Mouse (Mus musculus): ENCODE measurements around the gene Rps6kc1. TPM values are rescaled to one million over a fixed set of nuclear protein-coding genes. Genes with fewer than 3 reads are reported as not detected.

Rps6kc1 gene
- polyA plus RNA-seq, 1 experiment from 2014 or later = 10.7 TPM

DNA sequence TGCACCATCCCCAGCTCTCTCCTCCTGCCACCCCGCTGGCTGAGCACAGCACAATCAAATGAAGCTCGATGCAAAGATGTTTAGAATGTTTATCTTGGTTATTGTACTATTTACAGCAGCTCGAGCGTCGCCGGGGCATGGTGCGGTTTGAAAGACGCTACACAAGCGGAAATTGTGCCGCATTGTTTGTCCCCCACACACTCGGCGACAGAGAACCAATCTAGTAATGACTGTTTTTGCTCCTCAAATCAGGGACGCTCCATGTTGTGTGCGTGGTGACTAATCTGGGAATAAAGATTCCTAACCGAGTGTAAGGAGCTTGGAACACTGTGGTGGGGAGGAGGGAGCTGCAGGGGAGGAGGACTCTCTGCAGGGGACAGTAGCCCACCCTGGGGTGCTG lies 250.3 kb downstream of the Rps6kc1 start:
- Histone ChIP-seq H3K4me2 (ENCODE audit: low read length) (no peak overlapping the region), H3K27me3 (ENCODE audit: control insufficient read depth, insufficient read depth, low read length) (no peaks in the 10 kb centered on the region), H3K4me3 (ENCODE audit: control insufficient read depth in 1 of 2, insufficient read depth in 1 of 2, low read depth in 1 of 2, low read length in 2 of 2) (no peak overlapping the region), H3K36me3 (ENCODE audit: control insufficient read depth, insufficient read depth, low read length) (no peaks in the 10 kb centered on the region), H3K4me1 (ENCODE audit: control insufficient read depth in 2 of 2, insufficient read depth in 2 of 2, low read length in 2 of 2) (peaks cover 19 to 38% of the 10 kb centered on the region in 2 experiments), H3K9me3 (ENCODE audit: control insufficient read depth, low read length) (no peaks in the 10 kb centered on the region), H3K27ac (replicated peaks in 1 of 2; ENCODE audit: control insufficient read depth in 1 of 2, insufficient read depth in 1 of 2, low read depth in 2 of 2, low read length in 2 of 2) (peak overlapping the region in 1 of 2 experiments; percentile 14; a peak in 1 of 4 replicates), H3K9ac (ENCODE audit: low read length) (no peak overlapping the region)
- ATAC-seq (ENCODE audit: insufficient number of reproducible peaks, insufficient read depth, low FRiP score, low read depth) = no peak
- 73% methylated on average over 15 of the region's 15 CpGs for WGBS

DNA sequence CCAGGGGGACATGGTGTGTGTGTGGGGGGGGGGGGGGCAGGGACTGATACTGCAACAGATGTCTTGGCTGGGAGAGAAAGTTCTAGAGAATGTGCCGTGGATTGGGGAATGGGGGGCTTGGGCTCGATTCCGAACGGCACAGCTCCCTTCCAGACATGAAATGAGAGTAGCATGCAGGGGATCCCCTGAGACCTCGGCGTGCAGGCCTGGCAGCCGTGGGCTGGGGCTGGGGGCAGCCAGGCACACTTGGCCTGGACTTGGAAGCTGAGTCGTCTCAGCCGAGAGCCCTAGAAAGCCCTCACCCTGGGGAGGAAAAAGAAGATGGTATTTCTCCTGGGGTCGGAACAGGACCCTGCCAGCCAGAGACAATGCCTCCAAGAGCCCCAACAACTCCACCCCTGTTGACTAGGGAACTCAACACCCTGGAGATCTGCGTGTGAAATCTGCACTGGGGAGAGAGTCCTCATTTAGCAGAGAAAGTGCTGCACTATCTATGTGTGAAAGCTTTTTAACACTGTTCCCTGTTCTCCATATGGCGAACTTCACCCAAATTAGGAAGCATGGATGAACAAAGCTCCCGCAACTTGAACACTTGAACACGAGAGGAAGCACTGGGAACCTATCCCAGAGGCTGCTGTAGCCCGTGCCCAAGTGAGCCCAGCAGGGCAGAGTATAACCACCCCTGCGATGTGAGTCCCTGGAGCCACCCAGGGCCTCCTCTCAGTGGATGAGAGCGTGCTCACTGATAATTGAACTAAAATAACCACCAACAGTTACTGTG lies 251.7 kb downstream of the Rps6kc1 start:
- WGBS = 58% methylated on average over 17 of the region's 17 CpGs
- H3K27ac ChIP-seq (replicated peaks in 1 of 2; ENCODE audit: control insufficient read depth in 1 of 2, insufficient read depth in 1 of 2, low read depth in 2 of 2, low read length in 2 of 2) = peak overlapping the region; percentile 6 to 10; a peak in 2 of 4 replicates
- no peak overlapping the region for H3K4me2 ChIP-seq (ENCODE audit: low read length)
- peaks cover 19 to 43% of the 10 kb centered on the region in 2 experiments for H3K4me1 ChIP-seq (ENCODE audit: control insufficient read depth in 2 of 2, insufficient read depth in 2 of 2, low read length in 2 of 2)
- peak; percentile 27; the same call in 1 of the 2 replicates for ATAC-seq (ENCODE audit: insufficient number of reproducible peaks, insufficient read depth, low FRiP score, low read depth)
- H3K9me3 ChIP-seq (ENCODE audit: control insufficient read depth, low read length) = no peaks in the 10 kb centered on the region
- no peak overlapping the region for H3K4me3 ChIP-seq (ENCODE audit: control insufficient read depth in 1 of 2, insufficient read depth in 1 of 2, low read depth in 1 of 2, low read length in 2 of 2)
- no peak overlapping the region; the same call in 1 of the 2 replicates for H3K9ac ChIP-seq (ENCODE audit: low read length)
- H3K36me3 ChIP-seq (ENCODE audit: control insufficient read depth, insufficient read depth, low read length) = no peaks in the 10 kb centered on the region
- H3K27me3 ChIP-seq (ENCODE audit: control insufficient read depth, insufficient read depth, low read length) = no peaks in the 10 kb centered on the region

DNA sequence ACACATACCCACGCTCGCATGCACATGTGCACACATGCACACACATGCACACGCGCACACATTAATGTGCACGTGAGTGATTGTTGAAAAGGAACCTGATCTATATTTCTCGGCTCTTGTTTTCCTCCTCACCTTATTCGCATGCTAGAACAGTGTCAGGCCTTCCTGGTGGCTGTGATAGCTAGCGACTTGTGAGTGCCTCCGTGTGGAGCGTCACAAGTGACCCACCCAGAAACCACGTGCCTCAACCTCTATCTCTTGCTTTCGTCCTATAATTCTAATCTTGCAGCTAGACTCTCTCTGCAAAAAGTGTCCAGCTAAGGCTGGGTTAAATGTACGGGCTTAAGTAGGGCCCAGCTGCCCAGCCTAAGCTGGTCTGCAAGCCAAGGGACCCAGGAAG lies 253.3 kb downstream of the Rps6kc1 start:
- Histone ChIP-seq H3K4me1 (ENCODE audit: control insufficient read depth in 2 of 2, insufficient read depth in 2 of 2, low read length in 2 of 2) (peaks cover 19 to 35% of the 10 kb centered on the region in 2 experiments), H3K27ac (replicated peaks in 1 of 2; ENCODE audit: control insufficient read depth in 1 of 2, insufficient read depth in 1 of 2, low read depth in 2 of 2, low read length in 2 of 2) (no peak overlapping the region), H3K27me3 (ENCODE audit: control insufficient read depth, insufficient read depth, low read length) (no peaks in the 10 kb centered on the region), H3K9ac (ENCODE audit: low read length) (no peak overlapping the region), H3K36me3 (ENCODE audit: control insufficient read depth, insufficient read depth, low read length) (no peaks in the 10 kb centered on the region), H3K4me3 (ENCODE audit: control insufficient read depth in 1 of 2, insufficient read depth in 1 of 2, low read depth in 1 of 2, low read length in 2 of 2) (no peak overlapping the region), H3K9me3 (ENCODE audit: control insufficient read depth, low read length) (no peaks in the 10 kb centered on the region), H3K4me2 (ENCODE audit: low read length) (no peak overlapping the region)
- WGBS = 90% methylated on average over 13 of the region's 13 CpGs
- ATAC-seq (ENCODE audit: insufficient number of reproducible peaks, insufficient read depth, low FRiP score, low read depth) = no peak

DNA sequence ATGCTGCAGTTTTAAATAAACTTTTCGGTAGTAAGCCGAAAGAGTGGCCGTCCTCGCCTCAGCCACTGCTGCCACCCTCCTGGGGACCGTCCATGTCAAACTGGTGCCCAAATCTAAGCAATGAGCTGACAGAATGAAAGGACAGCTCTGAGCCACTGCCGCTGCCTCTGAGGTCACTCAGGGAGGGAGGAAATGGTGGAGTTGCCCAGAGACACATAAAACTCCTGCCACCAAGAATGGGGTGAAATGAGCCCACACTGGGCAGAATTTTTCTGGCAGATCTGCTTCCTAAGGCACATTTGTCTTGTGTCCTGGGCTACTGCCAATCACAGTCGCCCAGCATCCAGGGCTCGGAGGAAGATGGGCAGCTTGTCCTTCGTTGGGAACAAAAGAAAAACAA lies 255.5 kb downstream of the Rps6kc1 start:
- Histone ChIP-seq H3K4me3 (ENCODE audit: control insufficient read depth in 1 of 2, insufficient read depth in 1 of 2, low read depth in 1 of 2, low read length in 2 of 2) (no peak overlapping the region), H3K9ac (ENCODE audit: low read length) (no peak overlapping the region), H3K9me3 (ENCODE audit: control insufficient read depth, low read length) (no peaks in the 10 kb centered on the region), H3K4me1 (ENCODE audit: control insufficient read depth in 2 of 2, insufficient read depth in 2 of 2, low read length in 2 of 2) (peaks cover 12 to 18% of the 10 kb centered on the region in 2 experiments), H3K27ac (replicated peaks in 1 of 2; ENCODE audit: control insufficient read depth in 1 of 2, insufficient read depth in 1 of 2, low read depth in 2 of 2, low read length in 2 of 2) (no peak overlapping the region), H3K27me3 (ENCODE audit: control insufficient read depth, insufficient read depth, low read length) (no peaks in the 10 kb centered on the region), H3K36me3 (ENCODE audit: control insufficient read depth, insufficient read depth, low read length) (no peaks in the 10 kb centered on the region), H3K4me2 (ENCODE audit: low read length) (no peak overlapping the region)
- ATAC-seq (ENCODE audit: insufficient number of reproducible peaks, insufficient read depth, low FRiP score, low read depth) = no peak
- 69% methylated on average over 9 of the region's 9 CpGs for WGBS

DNA sequence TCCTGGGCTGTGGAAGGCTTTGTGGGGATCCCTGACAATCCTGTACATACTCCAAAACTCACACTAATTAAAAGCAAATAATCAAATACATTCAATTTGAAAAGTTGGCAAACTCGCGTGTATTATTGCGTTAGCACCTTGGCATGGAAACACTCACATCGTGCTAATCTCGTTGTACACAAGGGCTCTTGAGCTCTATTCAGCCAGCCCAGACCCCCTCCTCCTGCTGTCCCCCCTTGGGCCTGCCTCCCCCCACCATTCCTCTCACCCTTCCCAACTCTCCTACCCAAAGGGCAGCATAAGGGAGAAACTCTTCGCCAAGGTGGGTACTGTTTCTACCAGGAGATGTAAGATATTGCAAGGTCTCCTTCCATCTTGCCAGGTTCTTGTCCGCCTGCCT lies 255.9 kb downstream of the Rps6kc1 start:
- no peak overlapping the region for H3K27ac ChIP-seq (replicated peaks in 1 of 2; ENCODE audit: control insufficient read depth in 1 of 2, insufficient read depth in 1 of 2, low read depth in 2 of 2, low read length in 2 of 2)
- H3K27me3 ChIP-seq (ENCODE audit: control insufficient read depth, insufficient read depth, low read length) = no peaks in the 10 kb centered on the region
- H3K4me2 ChIP-seq (ENCODE audit: low read length) = no peak overlapping the region
- no peaks in the 10 kb centered on the region for H3K9me3 ChIP-seq (ENCODE audit: control insufficient read depth, low read length)
- no peak overlapping the region for H3K4me3 ChIP-seq (ENCODE audit: control insufficient read depth in 1 of 2, insufficient read depth in 1 of 2, low read depth in 1 of 2, low read length in 2 of 2)
- no peak overlapping the region for H3K9ac ChIP-seq (ENCODE audit: low read length)
- peaks cover 10 to 14% of the 10 kb centered on the region in 2 experiments for H3K4me1 ChIP-seq (ENCODE audit: control insufficient read depth in 2 of 2, insufficient read depth in 2 of 2, low read length in 2 of 2)
- 65% methylated on average over 7 of the region's 7 CpGs for WGBS
- no peaks in the 10 kb centered on the region for H3K36me3 ChIP-seq (ENCODE audit: control insufficient read depth, insufficient read depth, low read length)
- no peak for ATAC-seq (ENCODE audit: insufficient number of reproducible peaks, insufficient read depth, low FRiP score, low read depth)

DNA sequence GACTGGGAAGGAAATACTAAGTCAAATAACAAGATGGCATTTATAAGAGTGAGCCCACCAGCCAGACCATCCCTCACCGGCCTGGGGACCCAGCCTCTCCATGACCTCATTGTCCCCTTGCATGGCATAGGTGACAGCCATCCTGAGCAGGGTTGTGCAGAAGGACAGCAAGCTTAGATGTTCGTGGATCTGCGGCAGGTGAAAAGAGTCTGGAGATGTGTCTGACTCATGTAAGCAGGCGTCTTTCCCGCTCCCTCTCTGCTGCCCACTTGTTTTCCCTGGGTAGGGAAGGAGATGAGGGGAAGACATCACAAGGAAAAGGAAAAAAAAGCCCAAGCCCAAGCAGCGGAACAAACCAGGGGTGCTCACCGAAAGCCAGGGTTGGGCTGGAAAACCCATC lies 256.5 kb downstream of the Rps6kc1 start:
- no peaks in the 10 kb centered on the region for H3K27me3 ChIP-seq (ENCODE audit: control insufficient read depth, insufficient read depth, low read length)
- H3K4me2 ChIP-seq (ENCODE audit: low read length) = no peak overlapping the region
- H3K4me1 ChIP-seq (ENCODE audit: control insufficient read depth in 2 of 2, insufficient read depth in 2 of 2, low read length in 2 of 2) = peaks cover 4 to 9% of the 10 kb centered on the region in 2 experiments
- H3K27ac ChIP-seq (replicated peaks in 1 of 2; ENCODE audit: control insufficient read depth in 1 of 2, insufficient read depth in 1 of 2, low read depth in 2 of 2, low read length in 2 of 2) = no peak overlapping the region
- 88% methylated on average over 7 of the region's 7 CpGs for WGBS
- H3K4me3 ChIP-seq (ENCODE audit: control insufficient read depth in 1 of 2, insufficient read depth in 1 of 2, low read depth in 1 of 2, low read length in 2 of 2) = no peak overlapping the region
- no peak for ATAC-seq (ENCODE audit: insufficient number of reproducible peaks, insufficient read depth, low FRiP score, low read depth)
- no peaks in the 10 kb centered on the region for H3K9me3 ChIP-seq (ENCODE audit: control insufficient read depth, low read length)
- no peak overlapping the region for H3K9ac ChIP-seq (ENCODE audit: low read length)
- H3K36me3 ChIP-seq (ENCODE audit: control insufficient read depth, insufficient read depth, low read length) = no peaks in the 10 kb centered on the region

DNA sequence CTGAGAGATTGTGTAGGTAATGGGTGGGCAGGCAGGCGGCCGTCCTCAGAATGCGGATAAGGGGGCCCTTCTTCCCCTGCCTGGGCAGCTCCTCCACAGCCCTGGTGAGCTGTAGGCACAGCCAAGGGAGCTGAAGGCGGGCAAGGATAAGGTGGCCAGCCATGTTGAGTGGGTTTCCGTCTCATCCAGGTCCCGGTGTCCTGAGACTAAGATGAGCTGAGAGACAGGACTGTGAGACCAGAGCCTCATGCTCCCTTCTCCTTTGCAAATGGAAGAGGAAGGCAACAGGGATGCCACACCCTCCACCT lies 256.9 kb downstream of the Rps6kc1 start:
- H3K4me2 ChIP-seq (ENCODE audit: low read length) = no peak overlapping the region
- H3K36me3 ChIP-seq (ENCODE audit: control insufficient read depth, insufficient read depth, low read length) = no peaks in the 10 kb centered on the region
- no peak overlapping the region for H3K27ac ChIP-seq (replicated peaks in 1 of 2; ENCODE audit: control insufficient read depth in 1 of 2, insufficient read depth in 1 of 2, low read depth in 2 of 2, low read length in 2 of 2)
- H3K27me3 ChIP-seq (ENCODE audit: control insufficient read depth, insufficient read depth, low read length) = no peaks in the 10 kb centered on the region
- H3K9me3 ChIP-seq (ENCODE audit: control insufficient read depth, low read length) = no peaks in the 10 kb centered on the region
- no peak overlapping the region for H3K9ac ChIP-seq (ENCODE audit: low read length)
- 74% methylated on average over 6 of the region's 6 CpGs for WGBS
- H3K4me1 ChIP-seq (ENCODE audit: control insufficient read depth in 2 of 2, insufficient read depth in 2 of 2, low read length in 2 of 2) = peaks cover under 1 to 5% of the 10 kb centered on the region in 2 experiments; a peak in 2 of 4 replicates
- ATAC-seq (ENCODE audit: insufficient number of reproducible peaks, insufficient read depth, low FRiP score, low read depth) = no peak
- H3K4me3 ChIP-seq (ENCODE audit: control insufficient read depth in 1 of 2, insufficient read depth in 1 of 2, low read depth in 1 of 2, low read length in 2 of 2) = no peak overlapping the region
